Mouse (Mus musculus) naive thymus-derived CD4-positive, alpha-beta T cell, adult 2 months (primary cell): ENCODE data around the gene Btbd35f19.
"Not testable (repeated sequence)": the region's sequence is repeated elsewhere in the genome, so short reads cannot be mapped to it uniquely, and the experiment has no call there.

ENCODE experiments used
- DNase-seq: peaks from one replicate; pipeline ENCODE4 v3.0.0-alpha.2; 2011; ENCODE audit warnings: low read depth

Btbd35f19 gene

GRCm38 (mm10) chrX:31383818-31384217 is at the start of gene Btbd35f19:
Gene Btbd35f19 (minus strand): TSS chrX:31383918.
- not testable (repeated sequence) for DNase-seq

- not testable (repeated sequence) for DNase-seq
Measured at GRCm38 (mm10) chrX:31341924-31342323, 41.8 kb downstream of the Btbd35f19 start.

- DNase-seq = not testable (repeated sequence)
Measured at GRCm38 (mm10) chrX:31336154-31336553, 47.6 kb downstream of the Btbd35f19 start, which contains the start of gene Btbd35f26. Gene Btbd35f26 (plus strand): TSS chrX:31336454.
